19 mouse cellular contexts compared by ENCODE assay signal in genomic region chr15:6244401-6244800, GRCm38 (mm10). TPM values are rescaled to one million over a fixed set of nuclear protein-coding genes. Genes with fewer than 3 reads are reported as not detected.
A peak's percentile ranks its signal among the peaks of the same experiment; 100 is the strongest.
DNase-seq lines count a peak whose midpoint lies in the region; ATAC-seq lines count a peak whose summit lies in the region.
"Had no signal": no experiment of that assay in that cellular context is flagged by ENCODE, and none has a peak within 500 bp of the region (broad histone marks: within the 10 kb centered on the region; RNA-seq: fewer than 3 reads in every experiment).

No protein-coding gene starts in this region.

- ATAC-seq in megakaryocyte-erythroid progenitor cell, adult 5-6 weeks (replicated peaks; ENCODE audit: low FRiP score, low TSS enrichment, poor library complexity, severe bottlenecking): no peak
- ATAC-seq: activated CD4-positive, CD25-positive, alpha-beta regulatory T cell, adult 4 months; CD4-positive, CD25-positive, alpha-beta regulatory T cell, adult 4 months; forebrain, embryonic 14.5 days had no signal

- peak; percentile 40 for DNase-seq in heart, adult 11 months
- DNase-seq in heart, adult 18-20 months: no peak
- peak; percentile 7 for DNase-seq in R1 (ENCODE audit: low read depth, low spot score)
- DNase-seq in kidney, adult 8-10 months: peak; percentile 67 to 68
- DNase-seq in kidney, postnatal 25 days: peak; percentile 45 to 67
- DNase-seq in right cerebral cortex, postnatal 4 days: no peak
- no peak for DNase-seq in layer of hippocampus, adult 9-11 months
- DNase-seq: adrenal gland, postnatal 14 days; B cell, adult 2 months; cerebellum, adult 2 months; cerebellum, postnatal 14 days; embryo, embryonic 11 days; gastrocnemius, postnatal 36 days; heart, adult 2 months; heart, postnatal 14 days had no signal

RNA-seq across cellular contexts. Expression of gene Dab2, which starts 55.2 kb away (rescaled TPM):
- total RNA-seq in heart, adult 18-20 months (2021): 10 to 100 TPM; 15.1 to 17.2 TPM
- total RNA-seq in megakaryocyte-erythroid progenitor cell, adult 5-6 weeks (2014; fragmentation: Nextera tagmentation): not detected in 2 replicates
- not detected in 2 replicates for total RNA-seq in megakaryocyte-erythroid progenitor cell, adult 5-6 weeks (2017)

Comparison
In these comparisons a context has a peak if more than half of its experiments do, and no peak if none do; other contexts are left out.
1. DNase-seq: peak in heart, adult 11 months (single experiment), R1 (single experiment), kidney, adult 8-10 months (2 of 2) and kidney, postnatal 25 days (2 of 2); none in heart, adult 18-20 months (0 of 2), right cerebral cortex, postnatal 4 days (single experiment) and layer of hippocampus, adult 9-11 months (single experiment).
2. RNA of gene Dab2, which starts 55.2 kb away (total RNA-seq): 15.1 to 17.2 TPM in heart, adult 18-20 months; not detected in megakaryocyte-erythroid progenitor cell, adult 5-6 weeks; every median in the first group is over 10 times any median in the second.